Mouse (Mus musculus) adrenal gland (tissue): Measurements from ENCODE around the gene Armc5.

Experiments used
- intact Hi-C: fragments of 180-260 bp; cut with DNase I; formaldehyde crosslinking; loops from one replicate; pipeline ENCODE4 v1.15.1; 2025

The Armc5 gene

DNA sequence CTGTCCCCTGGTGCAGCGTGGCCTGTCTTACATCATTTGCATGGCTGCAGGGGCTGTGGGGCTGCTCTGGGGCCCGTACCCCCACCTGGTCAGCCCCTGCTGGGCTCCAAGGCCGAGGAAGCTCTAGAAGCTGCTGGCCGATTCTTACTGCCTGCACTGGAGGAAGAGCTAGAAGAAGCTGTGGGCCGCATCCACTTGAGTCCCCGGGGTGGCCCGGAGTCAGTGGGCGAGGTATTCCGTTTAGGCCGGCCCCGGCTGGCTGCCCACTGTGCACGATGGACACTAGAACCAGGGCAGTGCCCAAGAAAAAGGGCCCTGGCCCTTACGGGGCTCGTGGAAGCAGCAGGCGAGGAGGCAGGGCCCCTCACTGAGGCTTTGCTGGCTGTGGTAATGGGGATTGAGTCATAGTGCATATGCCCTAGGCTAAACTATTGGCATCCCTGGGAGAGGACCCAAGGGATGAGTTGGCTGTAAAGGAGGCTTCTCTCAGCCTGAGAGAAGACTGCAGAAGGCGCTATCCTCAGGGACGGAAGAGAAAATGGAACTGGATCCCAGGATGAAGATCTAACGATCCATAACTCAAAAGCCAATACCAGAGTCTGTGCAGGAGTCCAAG, 7.4 kb downstream of the Armc5 start:
- intact Hi-C loops, result loop anchor here (5.0 kb wide), 1 partner anchor 48 kb away; no protein-coding TSS in a partner anchor

DNA sequence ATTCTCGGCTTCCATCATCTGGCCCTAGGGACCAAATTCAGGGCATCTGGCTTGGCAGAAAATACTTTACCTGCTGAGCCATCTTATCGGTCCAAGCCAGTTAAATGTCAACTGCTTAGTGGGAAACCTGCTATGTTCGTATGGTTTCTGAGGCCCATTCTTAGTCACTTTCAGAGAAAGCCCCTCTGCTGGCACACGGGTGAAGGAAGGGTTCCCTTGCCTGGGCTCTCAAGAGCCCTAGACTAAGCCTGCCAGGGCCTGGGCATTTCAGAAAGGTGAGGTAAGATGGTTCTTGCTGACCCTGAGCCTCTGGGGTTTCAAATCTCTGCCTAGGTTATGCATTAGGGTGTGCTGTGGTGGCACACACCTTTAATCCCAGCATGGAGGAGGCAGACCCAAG, 8.4 kb downstream of the Armc5 start:
- intact Hi-C loops, result loop anchor here (5.0 kb wide), 1 partner anchor 47 kb away; no protein-coding TSS in a partner anchor

DNA sequence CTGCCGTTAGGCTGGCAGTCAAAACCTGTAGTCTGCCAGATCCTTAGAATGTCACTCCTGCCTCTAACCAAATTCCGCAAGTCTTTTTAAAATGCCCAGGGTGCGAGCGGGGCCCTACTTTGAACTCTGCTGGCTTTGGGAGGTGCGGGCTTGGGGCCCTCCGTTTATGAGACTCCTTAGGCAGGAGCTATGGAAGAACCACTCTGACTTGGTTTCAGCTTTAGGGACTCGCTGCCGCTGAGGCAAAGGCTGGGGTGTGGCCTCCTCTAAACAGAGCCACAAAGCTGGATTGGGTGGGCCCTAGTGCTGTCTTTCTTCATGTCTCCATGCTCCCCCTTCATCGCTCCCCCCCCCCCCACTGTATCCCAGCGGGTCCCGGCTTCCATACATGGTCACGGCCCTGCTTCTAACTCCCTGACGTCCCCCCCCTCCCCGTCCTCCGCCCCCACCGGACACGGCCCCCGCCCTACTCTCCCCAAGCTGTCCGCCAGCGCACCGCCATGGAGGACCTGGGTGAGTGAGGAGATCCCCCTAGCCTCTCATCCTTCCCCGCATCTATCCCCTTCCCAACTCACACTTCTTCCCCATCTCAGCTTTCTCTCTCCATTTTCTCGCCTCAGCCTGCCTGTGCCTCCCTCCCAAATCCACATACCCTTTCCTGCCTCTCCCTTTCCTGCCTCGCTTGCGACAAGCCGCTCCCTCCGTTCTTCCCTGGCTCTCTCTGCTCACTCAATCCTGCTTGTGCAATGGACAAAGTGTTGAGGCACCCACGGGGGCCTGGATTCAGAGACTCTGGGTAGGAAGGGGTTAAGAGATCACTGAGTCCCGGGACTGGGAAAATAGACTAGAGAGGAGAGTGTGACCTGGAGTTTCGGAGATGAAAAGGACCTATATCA, 9.6 kb downstream of the Armc5 start, which contains the start of gene Tgfb1i1:
Gene Tgfb1i1, plus strand, starts transcription at position 317 of the 896 bp plus-strand sequence.
- intact Hi-C loops, result loop anchor here (1.0 to 5.0 kb wide), 2 partner anchors 46 to 99 kb away; no protein-coding TSS in a partner anchor

DNA sequence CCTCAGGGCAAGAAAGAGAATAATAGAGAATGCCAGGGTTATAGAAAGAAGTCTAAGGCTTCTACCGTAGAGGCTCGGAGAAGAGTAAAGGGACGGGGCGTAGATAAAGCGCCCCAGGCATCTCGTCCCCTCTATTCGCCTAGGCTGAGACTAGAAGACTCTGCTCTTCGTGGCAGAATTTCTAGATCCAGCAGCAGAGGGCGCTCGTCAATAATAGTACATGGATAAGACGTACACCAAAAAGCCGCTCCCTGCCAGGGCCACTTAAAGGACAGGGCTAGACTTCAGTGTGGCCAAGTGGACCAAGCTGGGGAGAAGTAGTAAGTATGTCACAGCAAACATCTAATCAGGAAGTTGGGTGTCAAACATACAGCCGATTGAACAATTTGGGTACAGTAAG, 10.3 kb downstream of the Armc5 start:
- intact Hi-C loops, result loop anchor here (1.0 to 5.0 kb wide), 2 partner anchors 45 to 98 kb away; no protein-coding TSS in a partner anchor

DNA sequence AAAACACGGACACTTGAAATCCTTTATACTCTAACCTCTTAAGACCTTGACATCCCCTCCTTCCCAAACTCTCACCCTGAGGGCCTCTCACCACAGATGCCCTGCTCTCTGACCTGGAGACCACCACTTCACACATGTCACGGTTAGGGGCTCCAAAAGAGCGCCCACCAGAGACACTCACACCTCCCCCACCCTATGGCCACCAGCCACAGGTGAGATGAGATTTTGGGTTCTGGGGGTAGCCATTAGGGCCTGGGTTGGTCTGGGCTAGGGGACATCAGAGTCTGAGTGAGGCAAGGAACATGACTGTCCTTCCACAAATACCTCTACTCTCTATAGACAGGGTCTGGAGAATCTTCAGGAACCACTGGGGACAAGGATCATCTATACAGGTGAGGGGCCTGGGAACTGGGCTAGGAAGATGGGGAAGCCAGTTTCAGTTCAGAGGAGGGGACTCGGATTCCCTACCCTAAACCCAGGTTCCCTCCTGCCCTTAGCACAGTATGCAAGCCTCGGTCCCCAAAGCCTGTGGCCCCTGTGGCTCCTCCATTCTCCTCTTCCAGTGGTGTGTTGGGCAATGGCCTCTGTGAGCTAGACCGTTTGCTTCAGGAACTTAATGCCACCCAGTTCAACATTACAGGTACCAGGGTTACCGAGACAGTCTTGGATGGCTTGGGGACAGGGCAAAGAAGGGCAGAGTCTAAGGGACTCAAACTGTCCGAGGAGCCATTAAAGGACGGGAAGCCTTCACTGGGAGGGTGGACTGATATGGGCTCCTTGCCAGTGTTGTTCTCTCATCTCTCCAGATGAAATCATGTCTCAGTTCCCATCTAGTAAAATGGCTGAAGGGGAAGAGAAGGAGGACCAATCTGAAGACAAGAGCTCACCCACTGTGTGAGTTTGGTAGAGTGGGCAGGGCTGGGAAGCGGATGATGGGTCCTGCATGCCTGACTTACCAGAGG, 11.2 kb downstream of the Armc5 start:
- intact Hi-C loops, result loop anchor here (5.0 kb wide), 1 partner anchor 44 kb away; no protein-coding TSS in a partner anchor

DNA sequence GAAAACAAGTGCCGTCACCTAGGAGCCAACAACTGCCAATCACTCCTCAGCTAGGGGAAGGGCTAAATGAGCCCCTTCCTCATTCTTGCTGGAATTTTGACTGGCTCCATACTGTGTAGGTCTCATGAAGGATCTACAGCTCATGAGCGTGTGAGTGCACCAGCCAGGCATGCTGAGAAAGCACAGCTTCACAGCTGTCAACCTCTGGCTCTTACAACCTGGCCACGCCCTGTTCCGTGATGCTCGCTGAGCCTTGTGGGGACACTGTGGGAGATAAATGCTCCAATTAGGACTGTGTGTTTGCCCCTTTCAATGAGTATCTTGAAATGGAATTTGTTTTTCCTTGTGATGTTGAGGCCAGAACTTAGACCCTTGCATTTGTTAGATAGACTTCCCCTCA, 12.9 kb downstream of the Armc5 start:
- intact Hi-C loops, result loop anchor here (5.0 kb wide), 1 partner anchor 42 kb away; no protein-coding TSS in a partner anchor

DNA sequence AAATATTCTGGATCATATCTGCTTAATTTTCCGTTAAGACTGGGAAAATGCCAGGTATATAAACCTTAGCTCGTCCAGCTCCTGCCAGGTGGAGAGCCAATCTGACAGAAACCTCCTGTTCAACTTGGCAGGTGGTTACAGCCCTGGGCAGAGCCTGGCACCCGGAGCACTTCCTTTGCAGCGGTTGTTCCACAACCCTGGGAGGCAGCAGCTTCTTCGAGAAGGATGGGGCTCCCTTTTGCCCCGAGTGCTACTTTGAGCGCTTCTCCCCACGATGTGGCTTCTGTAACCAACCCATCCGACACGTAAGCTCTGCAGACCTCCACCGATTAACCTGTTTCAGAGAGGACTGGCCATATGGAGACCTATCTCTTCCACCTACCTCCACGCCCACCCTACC, 14.8 kb downstream of the Armc5 start:
- intact Hi-C loops, result no loop called here

DNA sequence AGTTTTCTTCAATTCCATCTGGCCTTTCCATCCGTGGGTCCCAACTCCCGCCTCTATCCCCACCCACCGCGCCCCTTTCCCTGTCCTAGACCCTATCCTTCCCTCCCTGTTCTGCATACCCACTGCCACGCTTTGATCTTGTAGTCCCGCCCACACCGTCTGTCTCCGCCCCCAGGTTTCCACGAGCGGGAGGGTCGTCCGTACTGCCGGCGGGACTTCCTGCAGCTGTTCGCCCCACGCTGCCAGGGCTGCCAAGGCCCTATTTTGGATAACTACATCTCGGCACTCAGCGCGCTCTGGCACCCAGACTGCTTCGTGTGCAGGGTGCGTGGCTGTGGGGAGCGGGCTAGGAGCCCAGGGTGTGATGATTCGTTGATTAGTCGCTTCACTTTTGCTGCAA, 15.5 kb downstream of the Armc5 start:
- intact Hi-C loops, result no loop called here

DNA sequence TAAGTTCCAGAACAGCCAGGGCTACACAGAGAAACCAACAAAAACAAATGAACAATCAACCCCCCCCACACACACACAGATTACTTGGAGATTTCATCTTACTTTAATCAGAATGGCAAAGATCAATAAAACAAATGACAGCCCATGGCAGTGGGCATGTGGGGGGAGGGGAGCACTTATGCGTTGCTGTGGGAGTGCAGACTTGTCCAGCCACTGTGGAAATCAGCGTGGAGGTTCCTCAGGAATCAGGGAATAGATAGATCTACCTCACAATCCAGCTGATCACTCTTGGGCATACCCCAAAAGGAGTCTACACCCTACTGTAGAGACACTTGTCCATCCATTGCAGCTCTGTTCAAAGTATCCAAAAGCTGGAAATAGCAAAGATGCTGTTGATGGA, 17.8 kb downstream of the Armc5 start:
- intact Hi-C loops, result no loop called here

DNA sequence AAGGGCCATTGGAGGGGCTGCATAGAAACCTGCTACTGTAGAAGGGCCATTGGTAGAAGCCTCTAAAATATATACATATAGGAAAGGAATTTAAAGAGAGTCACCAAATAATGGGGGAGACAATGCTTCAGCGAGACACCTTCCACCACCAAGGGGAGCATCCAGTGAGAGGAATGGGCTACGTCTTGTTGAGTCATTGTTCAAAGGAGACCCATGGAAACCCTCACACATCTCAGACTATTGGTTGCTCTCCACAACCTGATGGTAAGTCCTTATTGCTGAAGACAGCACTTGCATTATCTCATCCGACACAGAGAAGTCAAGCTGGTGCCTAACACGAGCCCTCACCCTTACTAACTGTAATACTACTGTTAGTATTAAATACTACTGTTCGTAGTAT, 18.6 kb downstream of the Armc5 start:
- intact Hi-C loops, result no loop called here

DNA sequence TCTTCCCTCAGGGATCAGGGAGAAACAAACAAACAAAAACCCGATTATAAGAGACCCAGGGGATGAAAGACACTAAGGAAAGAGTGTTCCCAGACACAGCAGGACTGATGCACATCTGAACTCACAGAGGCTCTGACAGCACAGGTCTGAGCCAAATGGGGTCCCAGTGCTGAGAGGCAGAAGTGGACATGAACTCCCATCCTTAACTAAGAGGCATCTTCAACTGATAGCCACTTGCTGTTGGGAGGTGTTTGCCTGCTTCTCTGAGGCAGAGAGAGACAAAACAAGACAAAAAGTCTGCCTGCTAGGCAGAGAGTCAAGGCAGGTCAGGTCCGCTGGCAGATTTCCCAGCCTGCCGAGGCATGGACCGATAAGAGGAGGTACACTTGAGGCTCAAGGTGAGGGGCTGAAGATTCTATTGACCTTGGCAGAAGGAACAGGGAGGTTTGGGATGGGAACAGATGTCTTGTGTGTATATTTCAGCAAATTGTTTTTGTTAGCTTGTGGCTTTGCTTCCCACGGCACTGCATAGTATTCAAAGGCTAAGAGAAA, 19.7 kb downstream of the Armc5 start:
- intact Hi-C loops, result no loop called here

DNA sequence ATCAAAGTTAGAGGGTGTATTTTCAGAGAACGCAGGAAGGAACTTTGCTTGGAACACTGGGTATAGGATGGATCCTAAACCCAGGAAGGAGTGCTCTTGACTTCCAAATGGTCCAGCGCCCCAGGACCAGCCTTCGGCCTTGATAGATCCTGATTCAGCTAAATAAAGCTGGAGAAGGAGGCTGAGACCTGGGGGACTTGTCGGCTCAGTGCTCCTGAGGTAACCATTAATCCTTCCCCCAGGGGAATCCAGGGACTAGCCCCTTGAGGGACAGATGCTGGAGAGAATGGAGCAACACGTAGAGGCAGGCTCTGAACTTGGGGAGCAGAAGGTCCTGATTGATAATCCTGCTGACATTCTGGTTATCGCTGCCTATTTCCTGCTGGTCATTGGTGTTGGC, 28.3 kb downstream of the Armc5 start, which contains the start of gene Slc5a2:
Gene Slc5a2, plus strand, starts transcription at position 247 of the 400 bp plus-strand sequence.
- intact Hi-C loops, result no loop called here

DNA sequence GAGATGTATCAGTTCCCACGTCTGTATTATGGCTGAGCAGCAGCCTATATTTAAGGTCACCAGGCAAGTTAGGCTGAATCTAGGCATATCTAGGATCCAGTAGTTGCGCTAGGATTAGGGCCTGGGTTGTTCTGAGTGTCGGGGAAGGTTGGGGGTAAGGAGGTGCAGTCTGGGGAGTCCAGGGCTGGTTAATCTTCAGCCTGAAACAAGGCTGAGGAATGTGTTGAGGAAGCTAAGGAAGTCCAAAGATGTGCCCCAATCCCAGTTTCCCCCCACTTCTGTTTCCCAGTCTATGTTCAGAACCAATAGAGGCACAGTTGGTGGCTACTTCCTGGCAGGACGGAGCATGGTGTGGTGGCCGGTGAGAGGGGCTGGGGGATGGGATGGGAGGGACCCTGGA, 28.9 kb downstream of the Armc5 start:
- intact Hi-C loops, result no loop called here

DNA sequence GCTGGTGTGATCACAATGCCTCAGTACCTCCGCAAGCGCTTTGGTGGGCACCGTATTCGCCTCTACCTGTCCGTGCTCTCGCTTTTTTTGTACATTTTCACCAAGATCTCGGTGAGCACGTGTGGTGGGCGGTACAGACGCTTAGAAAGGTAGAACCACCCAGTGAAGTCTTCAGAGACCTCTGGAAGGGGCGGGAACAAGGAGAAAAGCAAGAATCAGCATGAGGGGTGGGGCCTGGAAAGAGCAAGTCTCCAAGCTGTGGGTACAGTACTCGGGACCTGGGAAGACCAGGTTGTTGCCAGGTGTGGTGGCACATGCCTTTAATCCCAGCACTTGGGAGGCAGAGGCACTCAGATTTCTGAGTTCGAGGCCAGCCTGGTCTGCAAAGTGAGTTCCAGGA, 30.2 kb downstream of the Armc5 start:
- intact Hi-C loops, result no loop called here

DNA sequence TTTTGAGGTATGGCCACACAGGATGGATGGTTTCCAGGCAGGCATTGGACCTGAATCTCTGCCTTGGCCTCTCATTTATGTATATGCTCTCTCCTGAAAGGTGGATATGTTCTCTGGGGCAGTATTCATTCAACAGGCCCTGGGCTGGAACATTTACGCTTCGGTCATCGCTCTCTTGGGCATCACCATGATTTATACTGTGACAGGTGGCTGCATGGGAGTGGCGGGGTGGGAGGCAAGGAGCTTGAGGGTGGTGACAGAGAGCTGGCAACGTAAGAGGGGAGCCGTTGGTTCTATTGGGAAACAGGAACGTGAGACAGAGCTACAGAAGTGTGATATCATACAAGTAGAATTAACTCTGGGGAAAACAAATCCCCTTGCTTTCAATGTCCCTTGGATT, 30.7 kb downstream of the Armc5 start:
- intact Hi-C loops, result no loop called here

DNA sequence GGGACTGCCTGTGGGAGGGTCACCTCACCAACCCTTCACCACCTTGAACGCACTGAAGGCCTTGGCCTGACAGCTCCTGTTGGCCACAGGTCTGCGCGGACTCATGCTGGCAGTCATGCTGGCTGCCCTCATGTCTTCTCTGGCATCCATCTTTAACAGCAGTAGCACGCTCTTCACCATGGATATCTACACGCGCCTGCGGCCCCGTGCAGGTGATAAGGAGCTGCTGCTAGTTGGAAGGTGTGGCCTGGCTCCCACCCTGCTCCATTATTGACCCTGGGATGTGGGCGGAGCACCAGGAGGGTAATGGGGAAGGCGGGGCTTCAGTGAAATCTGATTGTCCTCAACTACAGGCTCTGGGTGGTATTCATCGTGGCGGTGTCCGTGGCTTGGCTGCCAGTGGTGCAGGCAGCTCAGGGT, 33.3 kb downstream of the Armc5 start:
- intact Hi-C loops, result no loop called here

DNA sequence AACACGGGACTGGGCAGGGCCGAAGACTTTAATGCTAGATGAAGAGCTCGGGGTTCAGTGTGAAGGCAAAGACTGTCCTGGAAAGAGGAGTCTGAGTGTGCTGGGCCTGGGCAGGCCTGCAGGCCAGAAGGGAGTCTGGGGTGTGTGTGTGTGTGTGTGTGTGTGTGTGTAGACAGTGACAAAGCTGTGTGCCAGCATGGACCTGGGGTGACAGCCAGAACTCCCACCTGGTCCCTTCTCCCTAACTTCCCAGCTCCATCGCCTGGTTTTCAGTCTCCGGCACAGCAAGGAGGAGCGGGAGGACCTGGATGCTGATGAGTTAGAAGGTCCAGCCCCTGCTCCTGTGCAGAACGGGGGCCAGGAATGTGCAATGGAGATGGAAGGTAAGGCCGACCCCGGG, 34.4 kb downstream of the Armc5 start:
- intact Hi-C loops, result no loop called here

DNA sequence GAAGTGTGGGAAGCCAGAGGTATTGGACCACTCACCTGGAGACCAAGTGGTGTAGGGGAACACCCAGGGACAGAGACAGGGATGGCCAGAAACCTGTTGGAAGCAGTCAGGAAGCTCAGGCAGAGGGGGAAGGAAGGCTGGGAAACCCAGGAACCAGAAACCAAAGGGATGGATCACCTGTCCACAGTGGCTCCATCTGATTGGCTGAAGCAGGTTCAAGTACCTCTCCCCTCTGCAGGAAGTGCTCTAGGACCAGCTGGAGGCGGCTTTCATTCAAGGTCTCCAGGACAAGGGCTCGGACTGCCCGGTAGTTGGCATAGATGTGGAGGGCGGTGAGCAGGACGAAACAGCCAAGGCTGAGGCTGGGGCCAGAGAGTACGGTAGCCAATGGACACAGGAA, 38.9 kb downstream of the Armc5 start:
- intact Hi-C loops, result no loop called here

DNA sequence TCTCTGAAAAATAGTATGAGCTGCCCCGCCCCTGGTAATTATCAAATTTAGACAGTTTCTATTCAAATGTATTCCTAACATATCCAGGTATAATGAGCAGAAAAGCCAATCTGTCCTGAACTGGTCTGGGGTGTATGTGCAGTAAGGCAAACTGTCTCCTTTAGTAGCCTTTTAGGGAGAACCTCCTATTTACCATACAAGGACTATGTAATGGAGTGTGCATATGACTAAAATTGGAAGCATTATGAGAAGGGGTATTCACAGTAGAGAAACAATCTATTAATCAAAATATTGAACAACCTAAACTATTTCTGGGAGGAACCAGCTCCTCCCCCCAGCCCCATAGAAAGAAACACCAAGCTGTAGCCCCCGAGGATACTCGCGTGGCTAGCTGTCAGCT, 42.6 kb downstream of the Armc5 start:
- intact Hi-C loops, result no loop called here

DNA sequence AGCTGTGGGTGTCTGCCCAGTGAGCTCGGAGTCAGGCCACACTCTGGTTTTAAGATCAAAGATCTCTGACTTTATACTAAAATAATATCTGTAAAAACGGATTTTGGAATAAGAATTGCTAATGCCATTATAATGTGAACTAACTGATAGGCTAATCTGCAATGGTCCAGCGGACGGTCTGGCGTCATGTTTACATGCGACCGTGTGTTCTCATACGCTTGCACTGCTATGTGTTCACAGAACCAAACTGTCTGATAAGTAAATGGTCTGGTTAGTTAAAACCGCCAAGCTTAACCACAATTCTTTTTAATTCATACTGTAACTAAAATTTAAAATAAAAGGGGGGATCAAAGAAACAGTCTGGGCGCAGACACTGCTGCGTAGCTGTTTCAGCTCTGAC, 44.6 kb downstream of the Armc5 start:
- intact Hi-C loops, result no loop called here
